Mouse (Mus musculus) splenic B cell, adult 2 months (primary cell): ENCODE results near the gene Fras1.

Source experiments
- DNase-seq: peaks from one replicate; pipeline ENCODE4 v3.0.0-alpha.2; 2011; ENCODE audit warnings: low read depth, low spot score
- H3K27me3 ChIP-seq: 2 replicates; pipeline ENCODE4 v1.6.1; 2012; ENCODE audit warnings: mild to moderate bottlenecking, low read length, moderate library complexity, mixed read lengths; ENCODE audit not compliant: control insufficient read depth, poor library complexity, insufficient read depth, severe bottlenecking
- H3K36me3 ChIP-seq: 2 replicates; pipeline ENCODE4 v1.6.1; 2012; ENCODE audit warnings: mild to moderate bottlenecking, low read length, moderate library complexity, mixed read lengths; ENCODE audit not compliant: control insufficient read depth, poor library complexity, insufficient read depth, severe bottlenecking

The Fras1 gene

DNA sequence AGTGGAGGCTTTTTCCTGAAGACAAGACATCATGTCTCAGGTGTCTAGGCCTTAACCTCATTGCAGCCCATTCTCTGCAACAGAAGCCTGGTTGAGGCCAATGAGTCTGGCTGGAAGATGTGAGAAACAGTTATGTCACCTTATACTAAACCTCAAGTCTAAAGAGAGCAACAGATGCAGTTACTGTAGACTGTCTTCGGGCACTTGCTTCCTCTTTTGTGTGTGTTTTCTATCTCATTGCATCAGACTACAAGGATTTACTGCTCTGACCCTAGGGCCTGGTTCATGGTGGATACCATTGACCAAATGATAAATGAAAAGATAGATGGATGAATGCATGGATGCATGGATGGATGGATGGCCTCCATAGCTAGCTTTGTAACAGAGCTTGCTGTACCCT, 388.3 kb downstream of the Fras1 start:
- Histone ChIP-seq H3K36me3 (no peaks in the 10 kb centered on the region), H3K27me3 (no peaks in the 10 kb centered on the region)
- no peak for DNase-seq

DNA sequence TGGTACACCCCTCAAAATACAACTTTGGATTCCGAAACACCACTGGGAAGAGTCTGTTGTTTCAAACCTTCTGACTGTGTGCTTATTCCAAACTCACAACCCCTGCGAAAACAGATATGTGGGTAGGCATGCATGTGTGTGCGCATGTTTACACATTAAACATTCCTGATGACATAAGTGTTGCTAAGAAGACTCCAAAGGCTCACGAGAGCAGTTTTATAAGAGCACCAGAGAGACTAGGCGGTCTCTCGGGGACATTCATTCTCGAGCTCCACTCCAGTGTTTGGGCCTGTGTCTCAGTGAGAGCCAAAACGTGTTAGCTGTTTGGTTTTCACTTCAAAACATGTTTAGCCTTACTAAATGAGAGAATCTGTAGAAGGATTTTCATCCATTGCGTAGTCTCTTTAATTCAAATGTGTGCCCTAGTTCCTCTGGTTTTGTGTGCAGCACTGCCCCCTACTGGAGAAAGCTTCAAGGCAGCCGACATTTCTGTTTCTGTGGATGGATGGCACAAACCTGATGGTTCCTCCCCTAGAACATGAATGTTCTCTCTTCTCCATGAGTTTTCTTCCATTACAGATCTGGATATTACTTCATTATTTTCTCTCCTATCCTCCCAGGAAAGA, 395.2 kb downstream of the Fras1 start:
- no peaks in the 10 kb centered on the region for H3K36me3 ChIP-seq
- peak; percentile 32 for DNase-seq
- no peaks in the 10 kb centered on the region for H3K27me3 ChIP-seq

DNA sequence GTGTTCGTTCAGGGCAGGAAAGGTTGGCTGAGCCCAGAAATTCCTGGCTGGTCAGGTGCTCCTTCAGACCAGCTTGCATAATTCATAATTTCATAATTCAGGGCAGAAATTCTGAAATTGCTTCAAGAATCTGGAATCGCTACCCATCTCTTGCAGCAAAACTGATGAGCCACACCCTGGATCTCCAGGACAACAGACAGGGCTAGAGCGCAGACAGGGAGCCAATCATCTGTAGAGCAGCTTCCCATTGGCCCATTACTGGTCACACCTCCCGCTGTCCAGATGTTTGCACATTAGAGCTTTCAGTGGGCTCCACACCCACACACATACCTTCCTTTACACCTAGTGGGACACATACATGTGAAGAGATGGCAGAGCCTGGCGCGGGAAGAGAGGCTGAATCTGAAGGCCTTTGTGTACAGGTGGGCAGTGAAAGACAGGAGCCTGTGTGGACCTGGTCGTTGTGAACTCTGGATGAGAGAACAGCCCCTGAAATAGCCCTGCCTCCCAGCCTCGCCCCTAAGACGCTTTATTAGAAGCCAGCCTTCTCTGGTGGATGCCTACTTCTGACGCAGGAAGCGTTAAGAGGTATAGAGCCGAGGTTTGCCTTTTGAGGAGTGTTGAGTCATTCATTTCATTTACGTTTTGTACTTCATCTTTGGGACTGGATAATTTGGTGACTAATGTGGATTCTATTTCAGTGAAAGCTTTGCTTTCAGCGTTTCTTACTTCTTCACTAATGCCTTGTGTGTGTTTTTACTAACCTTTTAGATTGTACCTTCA, 409.9 kb downstream of the Fras1 start:
- Histone ChIP-seq H3K27me3 (no peaks in the 10 kb centered on the region), H3K36me3 (no peaks in the 10 kb centered on the region)
- no peak for DNase-seq

DNA sequence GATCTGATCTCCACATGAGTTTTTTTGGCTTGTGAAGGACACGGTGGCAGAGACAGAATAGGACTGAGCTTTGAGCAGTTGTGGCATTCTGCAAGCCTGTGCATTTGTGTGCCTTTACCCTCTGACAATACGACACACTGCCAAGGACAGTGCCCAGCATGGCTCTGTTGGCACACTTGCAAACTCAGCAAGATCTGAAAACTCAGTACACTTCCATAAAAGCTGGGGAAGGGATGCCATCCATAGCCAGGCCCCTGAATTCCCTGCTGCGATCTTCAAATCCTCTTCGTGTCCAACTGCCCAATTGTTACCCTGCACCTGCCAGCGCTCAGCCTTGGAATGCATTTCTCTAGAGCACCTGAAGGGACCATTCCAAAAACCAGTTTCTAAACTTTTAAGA, 411.3 kb downstream of the Fras1 start:
- no peaks in the 10 kb centered on the region for H3K27me3 ChIP-seq
- H3K36me3 ChIP-seq, result no peaks in the 10 kb centered on the region
- DNase-seq, result no peak

DNA sequence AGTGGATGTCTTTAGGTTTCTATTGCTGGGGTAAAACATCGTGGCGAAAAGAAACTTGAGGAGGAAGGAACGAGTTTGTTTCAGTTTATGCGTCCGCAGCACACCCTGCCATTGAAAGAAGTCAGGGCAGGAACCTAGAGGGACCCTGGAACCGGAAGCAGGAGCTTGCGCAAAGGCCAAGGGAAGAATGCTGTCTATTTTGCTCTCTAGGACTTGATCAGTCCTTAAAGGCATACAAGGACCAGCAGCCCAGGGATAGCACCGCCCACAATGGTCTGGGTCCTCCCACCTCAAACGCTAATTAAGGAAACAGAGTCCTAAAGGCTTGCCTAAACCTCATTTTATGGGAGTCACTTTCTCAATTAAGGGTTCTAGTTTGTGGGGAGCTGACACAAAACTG, 418.7 kb downstream of the Fras1 start:
- DNase-seq, result no peak
- Histone ChIP-seq H3K36me3 (no peaks in the 10 kb centered on the region), H3K27me3 (no peaks in the 10 kb centered on the region)

DNA sequence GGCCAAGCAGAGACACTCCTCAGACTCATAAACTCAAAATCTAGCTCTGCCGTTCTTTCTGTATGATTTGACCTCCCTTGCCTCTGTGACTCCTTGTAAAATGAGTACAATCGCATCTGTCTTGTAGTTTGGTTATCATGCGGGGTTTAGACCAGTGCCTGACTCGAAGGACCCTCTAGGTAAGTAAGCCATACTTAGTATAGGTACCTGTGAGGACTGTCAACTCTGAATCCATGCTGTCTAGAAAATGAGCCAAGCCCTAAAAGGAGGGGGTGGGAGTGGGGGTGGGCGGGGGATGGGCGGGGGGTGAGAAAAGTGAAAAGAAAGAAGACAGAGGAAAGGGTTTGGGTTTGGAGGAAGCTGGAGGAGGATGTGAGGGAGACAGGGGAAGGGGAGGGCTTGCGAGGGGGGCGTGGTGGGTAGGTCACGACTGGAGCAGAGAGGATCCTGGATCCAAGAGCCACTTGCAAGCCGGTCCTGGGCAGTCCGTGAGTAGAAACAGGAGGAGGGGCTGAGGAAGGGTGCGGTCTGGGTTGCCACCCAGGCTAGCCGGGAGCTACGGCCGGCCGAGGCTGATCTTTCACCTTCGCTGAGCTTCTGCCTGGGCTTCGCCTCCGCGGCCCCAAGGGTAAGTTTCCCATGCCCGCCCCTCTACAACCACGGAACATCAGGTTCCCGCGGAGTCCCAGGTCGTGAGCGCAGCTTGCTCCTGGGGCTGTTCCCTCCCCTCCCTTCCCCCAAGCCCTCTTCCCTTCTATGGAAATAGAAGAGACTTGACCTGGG, 419.4 kb downstream of the Fras1 start, which contains the start of gene Anxa3:
Gene Anxa3 (plus strand): TSS at position 404 of the 783 bp plus-strand sequence.
- DNase-seq, result peak; percentile 2
- Histone ChIP-seq H3K27me3 (no peaks in the 10 kb centered on the region), H3K36me3 (no peaks in the 10 kb centered on the region)

DNA sequence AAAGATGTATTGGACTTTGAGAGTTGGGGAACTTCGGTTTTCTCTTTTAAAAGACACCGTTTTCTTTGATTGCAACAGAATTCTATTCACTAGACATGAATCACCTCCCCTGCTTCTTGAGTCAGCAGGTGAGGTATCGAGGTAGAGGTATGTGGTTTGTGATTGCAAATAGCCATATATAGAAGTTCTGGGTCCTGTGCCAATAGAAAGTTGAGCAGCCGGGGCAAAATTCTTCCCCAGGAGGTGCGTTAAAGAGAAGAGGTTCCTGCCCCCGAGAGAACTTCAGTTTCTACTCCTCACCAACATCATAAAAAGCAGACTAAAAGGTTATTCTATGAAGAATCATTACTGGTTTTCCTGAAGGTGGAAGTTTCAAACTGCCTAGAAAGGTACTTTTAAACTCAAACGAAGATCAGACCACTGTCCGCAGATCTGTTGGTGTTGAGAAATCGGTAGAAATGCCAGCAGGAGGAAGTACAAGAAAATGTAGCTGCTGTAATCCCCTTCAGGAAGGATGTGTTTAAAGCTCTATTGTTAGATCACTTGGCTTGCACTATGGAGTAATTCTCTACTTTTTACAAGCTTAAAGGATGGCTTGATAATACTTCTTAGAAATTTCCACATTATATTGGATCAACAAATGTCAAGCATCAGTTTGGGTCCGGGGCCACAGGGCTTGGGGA, 420.3 kb downstream of the Fras1 start:
- DNase-seq, result no peak
- no peaks in the 10 kb centered on the region for H3K36me3 ChIP-seq
- no peaks in the 10 kb centered on the region for H3K27me3 ChIP-seq

DNA sequence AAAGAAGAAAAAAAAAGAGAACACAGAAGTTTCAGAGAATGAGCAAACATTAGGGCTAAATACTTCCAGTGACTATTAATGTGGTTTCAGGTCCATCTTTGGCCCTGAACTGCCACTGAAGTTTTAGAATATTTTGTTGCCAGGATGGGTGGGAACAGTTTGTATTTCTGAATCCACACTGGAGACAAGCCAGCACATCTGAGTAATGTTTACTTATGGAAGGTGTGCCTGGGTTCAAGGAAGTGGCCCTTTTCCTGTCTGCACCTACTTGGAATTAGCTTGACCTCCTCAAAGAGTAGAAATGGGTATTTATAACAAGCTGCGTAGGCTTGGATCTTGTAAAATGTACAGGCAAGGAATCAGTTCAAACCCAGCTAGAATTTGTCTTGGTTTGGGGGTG, 422.0 kb downstream of the Fras1 start:
- no peak for DNase-seq
- Histone ChIP-seq H3K36me3 (no peaks in the 10 kb centered on the region), H3K27me3 (no peaks in the 10 kb centered on the region)

DNA sequence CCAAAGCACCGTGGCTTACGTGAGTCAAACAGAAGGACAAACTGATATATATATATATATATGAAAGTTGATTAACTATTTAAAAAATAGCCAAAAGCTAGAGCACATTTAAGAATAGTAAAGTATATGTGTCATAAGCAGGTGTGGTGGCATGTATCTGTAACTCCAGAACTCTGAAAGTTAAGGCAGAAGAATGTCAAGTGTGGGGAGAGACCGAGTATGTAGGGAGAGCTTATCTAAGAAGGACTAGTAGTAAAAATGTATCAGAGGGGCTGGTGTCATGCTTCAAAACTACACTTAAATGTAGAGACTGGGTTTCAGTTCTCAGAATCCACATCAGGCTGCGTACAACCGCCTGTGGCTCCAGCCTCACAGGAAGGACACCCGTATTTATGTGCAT, 423.7 kb downstream of the Fras1 start:
- Histone ChIP-seq H3K36me3 (no peaks in the 10 kb centered on the region), H3K27me3 (no peaks in the 10 kb centered on the region)
- DNase-seq, result no peak

DNA sequence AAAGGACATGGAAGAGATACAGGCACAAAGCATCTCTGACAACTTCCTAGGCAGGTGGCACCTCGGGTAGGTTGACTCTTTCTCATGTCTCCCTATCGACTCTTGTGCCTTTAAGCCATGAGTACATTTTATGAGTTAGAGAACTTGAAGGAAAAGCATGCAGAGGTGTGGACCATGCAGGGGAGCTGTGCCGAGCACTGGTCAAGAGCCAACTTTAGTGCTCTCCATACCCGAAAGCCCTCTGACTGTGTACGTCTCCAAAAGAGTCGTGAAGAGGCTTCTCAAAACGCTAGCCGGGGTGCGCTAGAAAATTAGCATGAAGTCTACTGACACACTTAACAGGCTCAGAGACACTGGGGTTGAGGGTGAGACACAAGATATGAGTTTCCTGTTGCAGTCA, 425.4 kb downstream of the Fras1 start:
- DNase-seq, result no peak
- Histone ChIP-seq H3K27me3 (no peaks in the 10 kb centered on the region), H3K36me3 (no peaks in the 10 kb centered on the region)

DNA sequence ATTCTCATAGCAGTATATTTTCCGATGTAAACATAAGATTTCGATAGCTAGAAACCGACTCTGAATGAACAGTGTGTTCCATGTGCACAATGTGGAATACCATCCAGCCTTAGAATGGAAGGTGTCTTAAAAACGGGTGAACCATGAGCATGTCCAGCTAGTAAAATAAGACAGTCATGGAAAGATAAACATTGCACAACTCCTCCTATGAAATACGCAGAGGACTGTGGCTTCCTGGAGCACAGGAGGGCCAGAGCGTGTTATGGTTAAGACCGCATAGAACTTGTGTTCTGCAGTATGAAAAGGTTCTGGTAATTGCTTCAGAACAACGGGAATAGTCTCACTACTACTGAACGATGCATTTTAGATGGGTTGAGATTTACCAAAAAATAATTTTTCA, 426.2 kb downstream of the Fras1 start:
- Histone ChIP-seq H3K36me3 (no peaks in the 10 kb centered on the region), H3K27me3 (no peaks in the 10 kb centered on the region)
- DNase-seq, result no peak

DNA sequence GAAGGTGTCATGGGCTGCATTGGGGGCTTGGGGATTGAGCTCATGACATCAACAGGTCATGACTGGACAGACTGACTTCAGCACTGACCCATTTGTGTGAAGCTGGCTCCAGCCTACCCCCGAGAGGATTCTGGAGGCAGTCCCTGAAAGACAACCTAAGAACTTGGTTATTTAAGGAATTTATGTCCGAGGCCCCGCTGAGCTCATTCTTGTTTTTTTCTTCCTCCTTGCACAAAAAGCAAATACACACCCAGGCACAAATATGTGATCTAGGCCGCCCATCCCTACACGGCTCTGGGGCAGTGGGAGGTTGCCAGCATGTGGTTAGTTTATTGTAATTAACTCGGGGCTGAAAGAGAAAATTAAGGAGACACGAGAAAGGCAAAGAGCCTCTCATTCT, 428.4 kb downstream of the Fras1 start:
- no peak for DNase-seq
- Histone ChIP-seq H3K27me3 (no peaks in the 10 kb centered on the region), H3K36me3 (no peaks in the 10 kb centered on the region)

DNA sequence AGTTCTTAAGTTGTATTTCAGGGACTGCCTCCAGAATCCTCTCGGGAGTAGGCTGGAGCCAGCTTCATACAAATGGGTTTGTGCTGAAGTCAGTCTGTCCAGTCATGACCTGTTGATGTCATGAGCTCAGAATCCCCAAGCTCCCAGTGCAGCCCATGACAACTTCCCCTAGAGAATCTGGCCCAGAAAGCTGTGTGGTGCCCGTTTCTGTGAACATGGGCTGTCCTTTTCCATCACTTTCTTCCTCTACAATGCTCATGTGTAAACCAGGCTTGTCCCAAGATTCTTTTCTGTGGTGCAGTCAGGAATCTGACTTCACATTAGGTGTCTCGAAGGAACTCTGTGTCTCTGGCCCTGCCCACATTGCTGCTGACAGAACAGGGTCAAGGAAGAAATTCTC, 429.3 kb downstream of the Fras1 start:
- no peak for DNase-seq
- H3K27me3 ChIP-seq, result no peaks in the 10 kb centered on the region
- H3K36me3 ChIP-seq, result no peaks in the 10 kb centered on the region

DNA sequence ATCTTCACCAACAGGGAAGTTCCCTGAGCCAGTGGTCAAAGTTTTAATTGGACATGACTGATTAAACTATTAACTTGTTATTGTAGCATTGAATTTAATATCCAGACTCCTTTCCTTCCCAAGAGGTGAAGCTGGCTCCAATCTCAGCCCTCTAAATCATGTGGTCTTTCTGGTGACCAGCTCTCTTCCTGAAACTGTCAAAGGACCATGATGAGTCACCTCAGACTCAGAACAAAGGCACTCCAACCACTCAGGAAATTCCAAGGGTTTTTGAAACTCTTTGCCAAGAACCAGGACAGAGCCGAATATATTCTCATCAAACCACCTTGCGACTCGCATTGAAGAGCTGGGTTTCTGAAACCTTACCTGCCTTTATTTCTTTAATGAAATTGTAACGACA, 430.5 kb downstream of the Fras1 start:
- Histone ChIP-seq H3K36me3 (no peaks in the 10 kb centered on the region), H3K27me3 (no peaks in the 10 kb centered on the region)
- no peak for DNase-seq

DNA sequence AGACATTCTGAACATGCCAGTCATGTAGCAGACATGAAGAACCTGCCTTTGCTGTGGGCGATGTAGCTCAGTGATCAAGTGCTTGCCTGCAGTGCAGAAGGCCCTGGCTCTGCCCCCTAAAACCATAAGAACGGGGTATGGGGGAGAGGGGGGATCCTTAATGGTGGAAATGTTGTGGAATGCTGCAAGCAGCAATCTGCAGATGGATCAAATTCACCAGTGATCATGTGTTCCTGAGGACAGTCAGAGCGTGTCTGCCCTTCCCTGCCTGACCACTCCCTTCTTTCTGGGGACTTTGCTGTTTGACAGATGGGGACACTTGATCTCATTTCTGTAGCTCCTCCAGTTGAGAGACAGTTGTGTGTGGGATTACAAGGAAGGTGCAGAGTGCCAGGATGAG, 431.1 kb downstream of the Fras1 start:
- Histone ChIP-seq H3K36me3 (no peaks in the 10 kb centered on the region), H3K27me3 (no peaks in the 10 kb centered on the region)
- DNase-seq, result no peak
